Mouse (Mus musculus): ENCODE data around the gene Ermard.

GRCm38 (mm10) chr17:15120096-15120495, 79.1 kb downstream of the Ermard start:
- no peak for TF ChIP-seq CTCF (IDR thresholded peaks at IDR 0.05; ENCODE audit: low read depth, low read length)
- no peak for TF ChIP-seq POLR2A (IDR thresholded peaks at IDR 0.05; ENCODE audit: borderline replicate concordance, low read depth, low read length)

Data from bone marrow macrophage, adult 2 months (primary cell).